Mouse (Mus musculus) ES-E14 (cell line): Measurements from ENCODE around the gene Chic1. TPM values are rescaled to one million over a fixed set of nuclear protein-coding genes. Genes with fewer than 3 reads are reported as not detected.

Experiments
- DNase-seq: peaks from one replicate; pipeline ENCODE4 v3.0.0-alpha.2; 2013; ENCODE audit warnings: low read depth, low spot score
- H3K27ac ChIP-seq: 2 replicates; pipeline ENCODE4 v1.5.1; 2012; ENCODE audit warnings: low read depth, mild to moderate bottlenecking, low read length, moderate library complexity, mixed read lengths; ENCODE audit not compliant: poor library complexity, insufficient read depth, severe bottlenecking
- H3K36me3 ChIP-seq: 2 replicates; pipeline ENCODE4 v1.6.1; 2012; ENCODE audit warnings: mild to moderate bottlenecking, low read length, moderate library complexity, mixed read lengths; ENCODE audit not compliant: control insufficient read depth, poor library complexity, insufficient read depth, severe bottlenecking
- H3K4me1 ChIP-seq, 2 experiments: fragments of 150-350 bp in 1 of 2; sonication (generic) in 1 of 2; 2 replicates each; pipeline ENCODE4 v1.6.1; 2012; ENCODE audit warnings: low read length in 2 of 2, mild to moderate bottlenecking in 1 of 2, mixed read lengths in 1 of 2; ENCODE audit not compliant: control insufficient read depth in 2 of 2, insufficient read depth in 2 of 2, poor library complexity in 1 of 2
- H3K4me3 ChIP-seq, 2 experiments: fragments of 150-350 bp in 1 of 2; sonication (generic) in 1 of 2; 2 replicates each; pipeline ENCODE4 v1.5.1; 2012; ENCODE audit warnings: low read length in 2 of 2, low read depth in 1 of 2, mild to moderate bottlenecking in 1 of 2, mixed read lengths in 1 of 2; ENCODE audit not compliant: insufficient read depth in 1 of 2, poor library complexity in 1 of 2, severe bottlenecking in 1 of 2
- H3K9ac ChIP-seq: 2 replicates; pipeline ENCODE4 v1.6.1; 2012; ENCODE audit warnings: low read depth, mild to moderate bottlenecking, low read length, mixed read lengths; ENCODE audit not compliant: poor library complexity, insufficient read depth, severe bottlenecking
- H3K9me3 ChIP-seq: fragments of 150-350 bp; sonication (generic); 2 replicates; pipeline ENCODE4 v1.6.1; 2012; ENCODE audit warnings: low read depth, mild to moderate bottlenecking, low read length; ENCODE audit not compliant: control insufficient read depth, insufficient read depth
- CHD2 ChIP-seq: IDR thresholded peaks from 2 replicates; pipeline ENCODE4 v1.6.1; 2014; ENCODE audit warnings: mild to moderate bottlenecking, low read depth, low read length, inconsistent platforms
- HCFC1 ChIP-seq: IDR thresholded peaks from 2 replicates; pipeline ENCODE4 v1.6.1; 2012; ENCODE audit warnings: low read length, inconsistent platforms, borderline replicate concordance; ENCODE audit not compliant: insufficient read depth
- MAFK ChIP-seq: IDR thresholded peaks from 2 replicates; pipeline ENCODE4 v1.6.1; 2014; ENCODE audit warnings: mild to moderate bottlenecking, low read depth, low read length, inconsistent platforms; ENCODE audit not compliant: insufficient read depth
- ZC3H11A ChIP-seq: IDR thresholded peaks from 2 replicates; pipeline ENCODE4 v1.6.1; 2012; ENCODE audit warnings: low read depth, mild to moderate bottlenecking, inconsistent platforms, low read length, borderline replicate concordance
- ZNF384 ChIP-seq: IDR thresholded peaks from 2 replicates; pipeline ENCODE4 v1.6.1; 2012; ENCODE audit warnings: low read depth, low read length, inconsistent platforms
- in situ Hi-C, 2 experiments: fragments of 600-800 bp; cut with MboI; formaldehyde crosslinking; loops; one replicate each; pipeline ENCODE4 v1.15.1; 2025; ENCODE audit warnings: low sequenced_read_pairs in 2 of 2, inconsistent platforms in 1 of 2; ENCODE audit not compliant: unreplicated experiment in 2 of 2
- total RNA-seq: library from RNA; depleted of rRNA; stranded (reverse); fragments of 300-350 nt; gene quantifications from 2 replicates; pipeline ENCODE4 v1.2.3, GENCODE M21; 2012

The Chic1 gene
- total RNA-seq, 1 experiment, result 13.2 TPM

DNA sequence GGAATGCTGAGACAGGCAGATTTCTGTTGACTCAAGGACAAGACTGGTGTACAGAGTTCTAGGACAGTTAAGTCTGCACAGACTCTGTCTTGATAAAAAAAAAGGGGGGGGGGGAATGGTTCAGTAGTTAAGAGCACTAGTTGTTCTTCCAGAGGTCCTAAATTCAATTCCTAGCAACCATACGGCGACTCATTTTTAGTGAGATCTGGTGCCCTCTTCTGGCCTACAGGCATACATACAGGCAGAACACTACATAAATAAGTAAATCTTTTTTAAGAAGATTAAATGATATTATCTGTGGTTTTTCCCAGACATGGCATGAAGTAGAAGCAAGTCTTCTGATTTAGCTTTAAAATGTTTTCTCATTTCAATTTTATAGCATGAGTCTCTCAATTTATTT lies 15.4 kb downstream of the Chic1 start:
- H3K4me3 ChIP-seq, result no peak overlapping the region
- H3K4me1 ChIP-seq, result no peaks in the 10 kb centered on the region
- no peaks in the 10 kb centered on the region for H3K36me3 ChIP-seq
- no peaks in the 10 kb centered on the region for H3K9me3 ChIP-seq
- TF ChIP-seq ZNF384 (no peak), HCFC1 (no peak), MAFK (no peak), CHD2 (no peak), ZC3H11A (no peak)
- in situ Hi-C loops, result loop anchor here in 1 of 2 experiments (5.0 kb wide), 1 partner anchor 89 kb away; no protein-coding TSS in a partner anchor
- H3K27ac ChIP-seq, result no peak overlapping the region
- no peak overlapping the region for H3K9ac ChIP-seq
- no peak for DNase-seq

DNA sequence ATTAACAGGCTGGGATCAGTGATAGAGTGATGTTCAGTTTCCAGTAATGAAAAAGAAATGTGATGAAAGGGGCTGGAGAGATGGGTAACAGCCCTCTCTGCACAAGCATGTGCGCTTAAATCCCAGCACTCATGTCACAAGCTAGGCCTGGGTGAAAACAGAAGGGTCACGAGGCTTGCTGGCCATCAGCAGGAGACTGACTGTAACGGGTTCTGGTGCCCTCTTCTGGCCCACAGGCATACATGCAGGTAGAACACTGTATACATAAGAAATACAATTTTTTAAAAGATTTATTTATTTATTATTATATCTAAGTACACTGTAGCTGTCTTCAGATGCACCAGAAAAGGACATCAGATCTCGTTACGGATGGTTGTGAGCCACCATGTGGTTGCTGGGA lies 18.0 kb downstream of the Chic1 start:
- Histone ChIP-seq H3K4me1 (no peaks in the 10 kb centered on the region), H3K4me3 (no peak overlapping the region), H3K36me3 (no peaks in the 10 kb centered on the region), H3K9ac (no peak overlapping the region), H3K9me3 (no peaks in the 10 kb centered on the region), H3K27ac (no peak overlapping the region)
- in situ Hi-C loops, result loop anchor here in 1 of 2 experiments (5.0 kb wide), 1 partner anchor 92 kb away; no protein-coding TSS in a partner anchor
- no peak for DNase-seq
- TF ChIP-seq MAFK (no peak), CHD2 (no peak), ZNF384 (no peak), ZC3H11A (no peak), HCFC1 (no peak)

DNA sequence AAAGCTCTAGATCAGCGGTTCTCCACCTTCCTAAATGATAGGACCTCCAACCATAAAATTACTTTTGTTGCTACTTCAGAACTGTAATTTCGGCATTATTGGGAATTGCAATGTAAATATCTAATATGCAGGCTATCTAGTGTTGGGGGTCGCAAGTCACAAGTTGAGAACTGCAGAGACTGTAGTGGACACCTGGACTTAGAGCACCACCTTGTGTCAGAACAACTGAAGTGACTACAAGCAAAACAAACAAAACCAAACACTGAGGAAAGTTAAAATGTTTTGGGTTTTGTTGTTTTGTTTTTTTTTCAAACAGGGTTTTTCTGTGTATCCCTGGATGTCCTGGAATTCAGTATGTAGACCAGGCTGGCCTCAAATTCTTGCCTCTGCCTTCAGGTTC lies 28.3 kb downstream of the Chic1 start:
- no peak for TF ChIP-seq ZC3H11A
- no peak for TF ChIP-seq MAFK
- no peak for TF ChIP-seq CHD2

GRCm38 (mm10) chrX:103388131-103388530 lies 31.9 kb downstream of the Chic1 start:
- in situ Hi-C loops, result no loop called here
- Histone ChIP-seq H3K9ac (no peak overlapping the region), H3K27ac (no peak overlapping the region), H3K36me3 (no peaks in the 10 kb centered on the region), H3K4me3 (no peak overlapping the region), H3K9me3 (no peaks in the 10 kb centered on the region), H3K4me1 (no peaks in the 10 kb centered on the region)
- no peak for DNase-seq
- TF ChIP-seq ZNF384 (no peak), HCFC1 (no peak), MAFK (no peak), ZC3H11A (no peak), CHD2 (no peak)

More for the DNA sequence above, 28.3 kb downstream of the Chic1 start:
- H3K27ac ChIP-seq, result no peak overlapping the region
- no peaks in the 10 kb centered on the region for H3K4me1 ChIP-seq
- no peaks in the 10 kb centered on the region for H3K9me3 ChIP-seq
- H3K4me3 ChIP-seq, result no peak overlapping the region
- no peak for DNase-seq
- in situ Hi-C loops, result no loop called here
- no peak overlapping the region for H3K9ac ChIP-seq
- H3K36me3 ChIP-seq, result no peaks in the 10 kb centered on the region

GRCm38 (mm10) chrX:103393841-103394240 lies 37.6 kb downstream of the Chic1 start:
- TF ChIP-seq ZNF384 (no peak), MAFK (no peak), ZC3H11A (no peak), CHD2 (no peak), HCFC1 (no peak)
- no peak overlapping the region for H3K27ac ChIP-seq
- in situ Hi-C loops, result no loop called here

More at GRCm38 (mm10) chrX:103393841-103394240, 37.6 kb downstream of the Chic1 start:
- H3K9me3 ChIP-seq, result no peaks in the 10 kb centered on the region
- peaks cover 0 to 2% of the 10 kb centered on the region in 2 experiments; a peak in 1 of 4 replicates for H3K4me1 ChIP-seq
- no peak overlapping the region for H3K9ac ChIP-seq
- H3K4me3 ChIP-seq, result no peak overlapping the region
- no peak for DNase-seq
- no peaks in the 10 kb centered on the region for H3K36me3 ChIP-seq
